Mouse (Mus musculus): ENCODE measurements around the gene Rrnad1. TPM values are rescaled to one million over a fixed set of nuclear protein-coding genes. Genes with fewer than 3 reads are reported as not detected.

The Rrnad1 gene
- total RNA-seq (2021) = 10 to 100 TPM; 19.0 to 22.8 TPM
- long read RNA-seq, experiment 1, transcript Rrnad1-201 (8 exons, 2,492 nt) = major isoform, 8 of 25 reads
- long read RNA-seq, experiment 1, partial matches to known transcripts = 10 of 25 reads
- long read RNA-seq, experiment 1, other reads (novel, unspliced or antisense) = 4 of 25 reads
- long read RNA-seq, experiment 2, transcript Rrnad1-201 (8 exons, 2,492 nt) = major isoform, 7 of 31 reads
- long read RNA-seq, experiment 2, partial matches to known transcripts = 11 of 31 reads
- long read RNA-seq, experiment 2, other reads (novel, unspliced or antisense) = 11 of 31 reads

GRCm38 (mm10) chr3:87930078-87930795, at the start of gene Rrnad1, which contains the start of gene Isg20l2:
TSS of gene Rrnad1 (minus strand) at chr3:87930717.
TSS of gene Isg20l2 (plus strand) at chr3:87930314.
- peak; percentile 97 to 99 for DNase-seq (ENCODE audit: low spot score in 2 of 2)

GRCm38 (mm10) chr3:87980085-87980484, 49.6 kb upstream of the Rrnad1 start:
- DNase-seq (ENCODE audit: low spot score in 2 of 2) = no peak

- DNase-seq (ENCODE audit: low spot score in 2 of 2) = no peak
Measured at GRCm38 (mm10) chr3:87979493-87979892, 49.0 kb upstream of the Rrnad1 start.

- DNase-seq (ENCODE audit: low spot score in 2 of 2) = no peak
Measured at GRCm38 (mm10) chr3:87974381-87974987, 44.0 kb upstream of the Rrnad1 start.

GRCm38 (mm10) chr3:87973593-87974380, 43.3 kb upstream of the Rrnad1 start:
- DNase-seq (ENCODE audit: low spot score in 2 of 2) = no peak

GRCm38 (mm10) chr3:87972776-87973175, 42.3 kb upstream of the Rrnad1 start:
- no peak for DNase-seq (ENCODE audit: low spot score in 2 of 2)

GRCm38 (mm10) chr3:87972203-87972664, 41.7 kb upstream of the Rrnad1 start:
- no peak for DNase-seq (ENCODE audit: low spot score in 2 of 2)

GRCm38 (mm10) chr3:87971489-87972202, 41.1 kb upstream of the Rrnad1 start:
- no peak for DNase-seq (ENCODE audit: low spot score in 2 of 2)

- no peak for DNase-seq (ENCODE audit: low spot score in 2 of 2)
Measured at GRCm38 (mm10) chr3:87970939-87971488, 40.5 kb upstream of the Rrnad1 start, which contains the start of gene Nes. TSS of gene Nes (plus strand) at chr3:87971078.

GRCm38 (mm10) chr3:87970184-87970938, 39.8 kb upstream of the Rrnad1 start:
- peak; percentile 48 to 58 for DNase-seq (ENCODE audit: low spot score in 2 of 2)

GRCm38 (mm10) chr3:87960586-87961191, 30.2 kb upstream of the Rrnad1 start:
- DNase-seq (ENCODE audit: low spot score in 2 of 2) = peak; percentile 79 to 89

- DNase-seq (ENCODE audit: low spot score in 2 of 2) = no peak
Measured at GRCm38 (mm10) chr3:87960191-87960585, 29.7 kb upstream of the Rrnad1 start.

- DNase-seq (ENCODE audit: low spot score in 2 of 2) = no peak
Measured at GRCm38 (mm10) chr3:87959371-87959770, 28.9 kb upstream of the Rrnad1 start.

GRCm38 (mm10) chr3:87958967-87959366, 28.4 kb upstream of the Rrnad1 start:
- DNase-seq (ENCODE audit: low spot score in 2 of 2) = no peak

- no peak for DNase-seq (ENCODE audit: low spot score in 2 of 2)
Measured at GRCm38 (mm10) chr3:87958476-87958875, 28.0 kb upstream of the Rrnad1 start.

GRCm38 (mm10) chr3:87958056-87958455, 27.5 kb upstream of the Rrnad1 start:
- DNase-seq (ENCODE audit: low spot score in 2 of 2) = no peak

- DNase-seq (ENCODE audit: low spot score in 2 of 2) = no peak
Measured at GRCm38 (mm10) chr3:87952440-87952839, 21.9 kb upstream of the Rrnad1 start.

GRCm38 (mm10) chr3:87951946-87952345, 21.4 kb upstream of the Rrnad1 start:
- DNase-seq (ENCODE audit: low spot score in 2 of 2) = no peak

GRCm38 (mm10) chr3:87949955-87950515, 19.5 kb upstream of the Rrnad1 start:
- DNase-seq (ENCODE audit: low spot score in 2 of 2) = no peak

Measured in layer of hippocampus, postnatal 14 days (tissue).